Mouse (Mus musculus): ENCODE results near the gene Vps13d. TPM values are rescaled to one million over a fixed set of nuclear protein-coding genes. Genes with fewer than 3 reads are reported as not detected.

The Vps13d gene
- polyA plus RNA-seq, 1 experiment from 2014 or later = 12.6 TPM

DNA sequence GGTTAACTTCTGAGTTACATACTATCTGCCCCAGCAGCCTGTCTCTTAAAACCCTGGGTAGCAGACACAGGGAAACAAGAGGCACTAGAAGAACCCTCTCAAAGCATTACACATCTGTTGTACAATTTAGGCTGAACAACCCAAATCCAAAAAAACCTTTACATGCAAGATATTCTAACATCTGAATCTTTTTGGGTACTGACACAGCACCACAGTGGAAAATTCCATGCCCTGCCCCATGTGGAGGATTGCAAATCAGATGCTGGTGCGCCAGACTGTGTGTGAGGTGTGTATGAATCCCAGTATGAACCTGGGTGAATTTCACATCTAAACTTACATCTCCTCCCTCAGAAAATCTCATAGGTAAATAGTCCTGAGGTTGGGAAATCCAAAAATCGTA lies 174.4 kb downstream of the Vps13d start:
- H3K36me3 ChIP-seq (ENCODE audit: control insufficient read depth, insufficient read depth, low read length) = peaks cover 6% of the 10 kb centered on the region; the same call in 1 of the 2 replicates
- H3K9me3 ChIP-seq (ENCODE audit: control insufficient read depth, low read length) = no peaks in the 10 kb centered on the region
- no peak overlapping the region for H3K4me2 ChIP-seq (replicated peaks; ENCODE audit: low read depth, low read length)
- no peak overlapping the region for H3K9ac ChIP-seq (ENCODE audit: low read depth, low read length)
- no peak overlapping the region for H3K4me3 ChIP-seq (ENCODE audit: low read length)
- H3K27me3 ChIP-seq (ENCODE audit: control insufficient read depth, insufficient read depth, low read length) = no peaks in the 10 kb centered on the region
- ATAC-seq (ENCODE audit: low FRiP score, low TSS enrichment) = no peak
- no peak overlapping the region for H3K27ac ChIP-seq (ENCODE audit: low read depth, low read length)
- H3K4me1 ChIP-seq (ENCODE audit: control insufficient read depth, insufficient read depth, low read length) = peaks cover 35% of the 10 kb centered on the region
- 87% methylated on average over 2 of the region's 2 CpGs for WGBS

DNA sequence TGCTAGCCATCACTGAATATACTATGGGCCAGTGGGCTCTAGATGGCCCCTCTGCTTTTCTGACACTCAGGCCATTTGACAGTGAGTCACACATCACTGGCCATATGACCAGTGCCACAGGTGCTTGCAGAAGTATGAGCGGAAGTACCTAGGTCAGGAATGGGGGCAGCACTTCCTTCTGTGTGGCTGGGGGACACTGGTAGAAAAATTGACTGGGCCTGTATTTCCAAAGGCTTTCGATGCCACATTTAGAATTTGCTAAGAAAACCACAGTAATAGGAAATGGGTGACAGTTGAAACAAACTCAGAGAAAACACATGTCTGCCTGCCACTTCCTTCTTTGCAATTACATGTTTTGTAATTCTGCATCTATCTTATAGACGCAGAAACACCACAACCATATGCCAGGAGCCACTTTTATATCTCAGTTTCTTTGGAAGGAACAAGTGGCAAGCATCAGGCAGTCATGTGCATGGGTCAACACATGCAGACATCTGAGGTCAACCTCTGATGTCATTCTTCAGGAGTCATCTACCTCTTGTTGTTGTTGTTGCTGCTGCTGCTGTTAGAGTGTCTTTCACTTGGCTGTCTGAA lies 175.6 kb downstream of the Vps13d start:
- Histone ChIP-seq H3K27me3 (ENCODE audit: control insufficient read depth, insufficient read depth, low read length) (no peaks in the 10 kb centered on the region), H3K4me3 (ENCODE audit: low read length) (no peak overlapping the region), H3K9me3 (ENCODE audit: control insufficient read depth, low read length) (no peaks in the 10 kb centered on the region), H3K9ac (ENCODE audit: low read depth, low read length) (no peak overlapping the region), H3K4me2 (replicated peaks; ENCODE audit: low read depth, low read length) (no peak overlapping the region), H3K36me3 (ENCODE audit: control insufficient read depth, insufficient read depth, low read length) (peaks cover 8% of the 10 kb centered on the region; the same call in 1 of the 2 replicates), H3K4me1 (ENCODE audit: control insufficient read depth, insufficient read depth, low read length) (peaks cover 27% of the 10 kb centered on the region), H3K27ac (ENCODE audit: low read depth, low read length) (no peak overlapping the region)
- 89% methylated on average over 3 of the region's 3 CpGs for WGBS
- no peak for ATAC-seq (ENCODE audit: low FRiP score, low TSS enrichment)

DNA sequence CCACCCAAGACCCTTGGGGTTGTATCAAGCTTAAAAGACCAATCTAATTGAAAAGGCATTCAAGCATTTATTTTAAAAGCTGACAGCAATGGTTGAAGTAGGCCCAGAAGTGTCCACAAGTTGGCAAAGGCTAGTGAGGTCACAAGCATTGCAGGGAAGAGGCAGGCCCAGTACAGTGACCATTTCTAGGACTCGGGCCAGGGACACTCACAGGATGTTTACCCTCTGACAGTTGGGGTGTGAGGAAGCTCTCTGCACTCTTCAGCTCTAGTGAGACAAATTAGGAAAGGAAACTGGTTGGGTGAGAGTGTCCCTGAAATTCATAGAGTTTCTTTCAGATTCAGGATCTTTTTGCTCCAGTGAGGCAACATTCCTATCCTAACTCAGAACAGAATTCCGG lies 177.1 kb downstream of the Vps13d start:
- Histone ChIP-seq H3K4me3 (ENCODE audit: low read length) (no peak overlapping the region), H3K9ac (ENCODE audit: low read depth, low read length) (no peak overlapping the region), H3K36me3 (ENCODE audit: control insufficient read depth, insufficient read depth, low read length) (peaks cover 8% of the 10 kb centered on the region; the same call in 1 of the 2 replicates), H3K4me1 (ENCODE audit: control insufficient read depth, insufficient read depth, low read length) (peaks cover 14% of the 10 kb centered on the region), H3K27me3 (ENCODE audit: control insufficient read depth, insufficient read depth, low read length) (no peaks in the 10 kb centered on the region), H3K4me2 (replicated peaks; ENCODE audit: low read depth, low read length) (no peak overlapping the region), H3K9me3 (ENCODE audit: control insufficient read depth, low read length) (no peaks in the 10 kb centered on the region), H3K27ac (ENCODE audit: low read depth, low read length) (no peak overlapping the region)
- 70% methylated on average over 2 of the region's 2 CpGs for WGBS
- ATAC-seq (ENCODE audit: low FRiP score, low TSS enrichment) = no peak

DNA sequence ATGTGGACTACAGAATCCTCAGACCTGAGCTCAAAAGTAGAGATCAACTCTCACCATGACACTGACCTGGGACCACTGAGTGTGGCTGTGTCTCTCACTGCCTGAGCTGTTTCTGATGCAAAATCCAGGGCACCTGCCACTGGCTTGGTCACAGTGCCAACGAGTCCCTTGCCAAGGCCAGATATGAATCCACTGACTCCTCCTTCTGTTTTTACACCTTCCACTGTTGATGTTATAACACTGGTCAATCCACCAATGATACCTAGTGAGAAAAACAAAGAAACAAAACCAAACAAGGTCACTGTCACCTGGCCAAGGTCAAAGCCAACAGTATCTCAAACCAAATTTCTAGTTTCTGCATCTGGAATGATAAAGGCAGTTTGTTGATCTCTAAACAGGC lies 178.1 kb downstream of the Vps13d start:
- no peaks in the 10 kb centered on the region for H3K9me3 ChIP-seq (ENCODE audit: control insufficient read depth, low read length)
- no peak for ATAC-seq (ENCODE audit: low FRiP score, low TSS enrichment)
- no peaks in the 10 kb centered on the region for H3K27me3 ChIP-seq (ENCODE audit: control insufficient read depth, insufficient read depth, low read length)
- no peak overlapping the region for H3K4me3 ChIP-seq (ENCODE audit: low read length)
- H3K4me1 ChIP-seq (ENCODE audit: control insufficient read depth, insufficient read depth, low read length) = peaks cover 5% of the 10 kb centered on the region; the same call in 1 of the 2 replicates
- WGBS = 87% methylated on average over 1 of the region's 1 CpGs
- no peak overlapping the region for H3K27ac ChIP-seq (ENCODE audit: low read depth, low read length)
- no peak overlapping the region for H3K9ac ChIP-seq (ENCODE audit: low read depth, low read length)
- no peak overlapping the region for H3K4me2 ChIP-seq (replicated peaks; ENCODE audit: low read depth, low read length)
- H3K36me3 ChIP-seq (ENCODE audit: control insufficient read depth, insufficient read depth, low read length) = peaks cover 11% of the 10 kb centered on the region; the same call in 1 of the 2 replicates

DNA sequence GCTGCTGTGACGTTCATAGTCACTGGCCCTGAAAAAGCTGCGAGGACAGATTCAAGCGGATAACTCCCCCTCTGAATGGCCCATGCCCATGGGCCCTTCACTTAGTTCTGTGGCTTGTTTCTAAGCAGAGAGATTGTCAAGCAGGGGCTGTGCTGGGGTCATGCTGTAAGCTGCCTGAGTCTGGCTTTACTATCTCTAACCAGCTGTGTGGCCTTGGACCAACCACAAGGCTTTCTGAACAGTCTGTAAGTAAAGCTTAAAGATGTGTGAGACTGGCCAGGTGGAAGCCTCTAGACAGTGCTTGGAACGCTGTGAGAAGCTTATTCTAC lies 180.2 kb downstream of the Vps13d start:
- WGBS = 69% methylated on average over 4 of the region's 4 CpGs
- peak overlapping the region; percentile 82; the same call in 1 of the 2 replicates for H3K27ac ChIP-seq (ENCODE audit: low read depth, low read length)
- H3K4me3 ChIP-seq (ENCODE audit: low read length) = no peak overlapping the region
- peaks cover 7% of the 10 kb centered on the region for H3K4me1 ChIP-seq (ENCODE audit: control insufficient read depth, insufficient read depth, low read length)
- no peaks in the 10 kb centered on the region for H3K27me3 ChIP-seq (ENCODE audit: control insufficient read depth, insufficient read depth, low read length)
- peaks cover 11% of the 10 kb centered on the region; the same call in 1 of the 2 replicates for H3K36me3 ChIP-seq (ENCODE audit: control insufficient read depth, insufficient read depth, low read length)
- H3K9ac ChIP-seq (ENCODE audit: low read depth, low read length) = no peak overlapping the region
- no peaks in the 10 kb centered on the region for H3K9me3 ChIP-seq (ENCODE audit: control insufficient read depth, low read length)
- ATAC-seq (ENCODE audit: low FRiP score, low TSS enrichment) = no peak
- H3K4me2 ChIP-seq (replicated peaks; ENCODE audit: low read depth, low read length) = no peak overlapping the region

DNA sequence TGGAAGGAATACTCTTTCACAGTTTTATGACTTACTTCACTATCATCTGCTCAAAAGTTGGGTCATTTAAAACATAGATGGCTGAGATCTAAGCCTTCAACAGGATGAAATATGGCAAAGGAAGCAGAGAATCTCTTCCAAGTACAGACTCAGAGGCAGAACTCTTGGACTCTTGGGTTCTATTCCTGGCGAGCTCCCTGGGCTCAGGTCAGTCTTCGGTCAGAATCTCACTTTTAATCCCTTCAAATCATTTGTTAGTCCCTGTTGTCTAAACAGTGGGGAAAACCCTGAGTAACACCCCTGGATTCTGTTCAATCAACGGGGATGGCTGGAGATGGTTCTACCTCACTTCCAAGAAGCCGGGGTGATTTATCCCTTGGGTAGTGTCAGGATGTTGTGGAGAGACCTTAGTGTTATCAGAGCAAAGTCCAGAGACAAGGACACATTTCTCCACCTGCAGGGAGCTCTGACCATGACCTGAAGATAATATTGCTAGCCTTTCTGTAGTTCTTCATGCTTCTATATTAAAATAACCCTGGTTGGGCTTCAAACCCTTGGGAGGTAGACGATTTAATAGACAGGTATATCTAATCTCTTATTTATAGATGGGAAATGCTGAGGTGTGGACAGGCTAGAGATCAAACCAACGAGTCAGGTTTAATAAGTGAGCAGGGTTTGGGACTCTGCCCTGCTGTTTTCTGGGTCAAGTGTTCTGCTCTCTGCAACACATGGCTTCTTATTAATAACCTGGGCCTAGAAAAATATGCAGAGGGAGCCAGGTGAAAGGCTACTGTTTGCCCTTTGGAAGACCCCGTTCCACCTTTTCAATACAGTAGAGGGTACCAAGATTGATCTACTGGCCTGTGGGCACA lies 180.8 kb downstream of the Vps13d start:
- WGBS = 68% methylated on average over 7 of the region's 7 CpGs
- Histone ChIP-seq H3K27me3 (ENCODE audit: control insufficient read depth, insufficient read depth, low read length) (no peaks in the 10 kb centered on the region), H3K4me3 (ENCODE audit: low read length) (no peak overlapping the region), H3K9me3 (ENCODE audit: control insufficient read depth, low read length) (no peaks in the 10 kb centered on the region), H3K9ac (ENCODE audit: low read depth, low read length) (no peak overlapping the region), H3K27ac (ENCODE audit: low read depth, low read length) (peak overlapping the region; percentile 82; the same call in 1 of the 2 replicates), H3K36me3 (ENCODE audit: control insufficient read depth, insufficient read depth, low read length) (peaks cover 5% of the 10 kb centered on the region; the same call in 1 of the 2 replicates), H3K4me2 (replicated peaks; ENCODE audit: low read depth, low read length) (no peak overlapping the region), H3K4me1 (ENCODE audit: control insufficient read depth, insufficient read depth, low read length) (peaks cover 13% of the 10 kb centered on the region)
- ATAC-seq (ENCODE audit: low FRiP score, low TSS enrichment) = no peak

DNA sequence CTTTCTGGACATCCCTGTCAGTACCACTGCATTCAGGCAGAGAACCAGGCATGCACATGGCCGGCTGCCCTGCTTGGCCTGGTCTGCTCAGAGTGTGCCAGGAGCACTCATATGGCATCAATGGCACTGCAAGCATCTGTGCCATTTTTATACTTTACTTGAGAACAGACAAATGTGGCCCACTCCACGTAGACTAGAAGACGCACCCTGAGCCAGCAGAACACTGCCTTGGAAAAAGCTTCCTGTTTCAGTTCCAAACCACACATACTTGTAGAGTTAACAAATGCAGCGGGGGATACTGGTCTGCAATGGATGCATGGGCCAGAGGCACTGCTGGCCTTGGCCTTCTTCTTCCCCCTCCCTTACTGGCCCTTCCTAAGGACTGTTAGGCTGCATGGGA lies 181.6 kb downstream of the Vps13d start:
- H3K27ac ChIP-seq (ENCODE audit: low read depth, low read length) = peak overlapping the region; percentile 82

DNA sequence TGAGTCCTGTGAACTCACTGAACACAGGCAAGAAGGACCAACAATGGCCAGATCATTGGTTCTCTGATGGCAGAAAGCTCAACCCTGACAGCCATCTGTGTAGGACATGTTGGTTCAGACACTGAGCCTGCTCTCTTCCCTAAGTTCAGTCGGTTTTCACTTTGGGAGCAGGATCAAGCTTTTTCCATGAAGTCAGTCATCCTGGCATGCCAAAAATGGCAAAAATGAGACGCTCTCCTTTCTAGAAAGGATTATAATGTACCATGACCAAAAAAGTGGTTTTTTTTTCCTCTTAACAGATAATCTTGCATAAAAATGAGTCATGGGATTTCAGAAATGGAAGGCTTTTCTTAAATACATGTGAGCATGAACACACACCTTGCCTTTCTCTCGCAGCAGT lies 183.6 kb downstream of the Vps13d start:
- no peaks in the 10 kb centered on the region for H3K27me3 ChIP-seq (ENCODE audit: control insufficient read depth, insufficient read depth, low read length)

More for the DNA sequence above, 181.6 kb downstream of the Vps13d start:
- peaks cover 5% of the 10 kb centered on the region; the same call in 1 of the 2 replicates for H3K36me3 ChIP-seq (ENCODE audit: control insufficient read depth, insufficient read depth, low read length)
- ATAC-seq (ENCODE audit: low FRiP score, low TSS enrichment) = no peak
- 83% methylated on average over 4 of the region's 4 CpGs for WGBS
- H3K4me3 ChIP-seq (ENCODE audit: low read length) = no peak overlapping the region
- H3K9me3 ChIP-seq (ENCODE audit: control insufficient read depth, low read length) = no peaks in the 10 kb centered on the region
- H3K9ac ChIP-seq (ENCODE audit: low read depth, low read length) = no peak overlapping the region
- no peak overlapping the region for H3K4me2 ChIP-seq (replicated peaks; ENCODE audit: low read depth, low read length)
- H3K4me1 ChIP-seq (ENCODE audit: control insufficient read depth, insufficient read depth, low read length) = peaks cover 14% of the 10 kb centered on the region
- H3K27me3 ChIP-seq (ENCODE audit: control insufficient read depth, insufficient read depth, low read length) = no peaks in the 10 kb centered on the region

DNA sequence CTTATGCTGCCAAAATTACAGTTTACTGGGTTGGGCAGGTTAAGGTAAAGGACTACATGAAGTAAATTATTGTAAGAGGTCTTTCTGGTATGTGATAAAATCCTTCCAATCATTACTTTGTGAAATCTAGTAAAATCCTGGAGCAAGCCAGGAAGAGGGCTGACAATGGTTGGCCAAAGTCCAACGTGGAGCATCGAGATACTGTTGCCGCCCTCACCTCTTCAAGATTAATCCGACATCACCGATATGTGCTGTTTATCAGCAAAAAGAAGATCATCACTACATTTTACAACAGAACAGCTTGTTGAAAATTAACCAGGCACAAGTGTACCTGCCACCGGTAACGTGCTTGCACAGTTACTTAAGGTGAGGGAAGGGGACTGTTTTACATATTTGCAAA lies 184.9 kb downstream of the Vps13d start:
- Histone ChIP-seq H3K27ac (ENCODE audit: low read depth, low read length) (peak overlapping the region; percentile 76; the same call in 1 of the 2 replicates), H3K27me3 (ENCODE audit: control insufficient read depth, insufficient read depth, low read length) (no peaks in the 10 kb centered on the region), H3K9me3 (ENCODE audit: control insufficient read depth, low read length) (no peaks in the 10 kb centered on the region), H3K4me1 (ENCODE audit: control insufficient read depth, insufficient read depth, low read length) (peaks cover 14% of the 10 kb centered on the region), H3K9ac (ENCODE audit: low read depth, low read length) (no peak overlapping the region), H3K4me2 (replicated peaks; ENCODE audit: low read depth, low read length) (no peak overlapping the region), H3K36me3 (ENCODE audit: control insufficient read depth, insufficient read depth, low read length) (0 out of 2 replicates have a peak, but pooled peaks cover 3% of the 10 kb centered on the region), H3K4me3 (ENCODE audit: low read length) (no peak overlapping the region)
- 40% methylated on average over 7 of the region's 7 CpGs for WGBS
- ATAC-seq (ENCODE audit: low FRiP score, low TSS enrichment) = no peak

More for the DNA sequence above, 183.6 kb downstream of the Vps13d start:
- Histone ChIP-seq H3K9ac (ENCODE audit: low read depth, low read length) (no peak overlapping the region), H3K4me2 (replicated peaks; ENCODE audit: low read depth, low read length) (no peak overlapping the region), H3K36me3 (ENCODE audit: control insufficient read depth, insufficient read depth, low read length) (peaks cover 5% of the 10 kb centered on the region; the same call in 1 of the 2 replicates), H3K4me1 (ENCODE audit: control insufficient read depth, insufficient read depth, low read length) (peaks cover 14% of the 10 kb centered on the region), H3K4me3 (ENCODE audit: low read length) (no peak overlapping the region), H3K27ac (ENCODE audit: low read depth, low read length) (no peak overlapping the region), H3K9me3 (ENCODE audit: control insufficient read depth, low read length) (no peaks in the 10 kb centered on the region)
- ATAC-seq (ENCODE audit: low FRiP score, low TSS enrichment) = no peak
- WGBS = 77% methylated on average over 3 of the region's 3 CpGs
